Mouse (Mus musculus) liver, adult 2 months (tissue): ENCODE results near the gene Alpk1.

Source experiments
- CTCF ChIP-seq: fragments of 200-500 bp; IDR thresholded peaks from 2 replicates; pipeline ENCODE4 v1.5.1; 2011; ENCODE audit warnings: low read depth, low read length, control low read depth
- POLR2A ChIP-seq: fragments of 200-500 bp; IDR thresholded peaks from 2 replicates; pipeline ENCODE4 v1.6.1; 2011; ENCODE audit warnings: low read length, control low read depth; ENCODE audit not compliant: insufficient read depth; ENCODE audit errors: extremely low read depth

GRCm38 (mm10) chr3:127627956-127628310 lies 152.4 kb downstream of the Alpk1 start:
- no peak for TF ChIP-seq POLR2A
- TF ChIP-seq CTCF, result no peak
